Mouse (Mus musculus) E14TG2a.4 (cell line): ENCODE results near the gene Cox5a.
A peak's percentile ranks its signal among the peaks of the same experiment; 100 is the strongest.

Experiments used
- H3K27me3 ChIP-seq: 2 replicates; pipeline ENCODE4 v1.6.1; 2014; ENCODE audit warnings: low read length, control low read depth; ENCODE audit not compliant: insufficient read depth
- H3K36me3 ChIP-seq: 2 replicates; pipeline ENCODE4 v1.6.1; 2014; ENCODE audit warnings: low read length, control low read depth; ENCODE audit not compliant: insufficient read depth
- H3K4me1 ChIP-seq: replicated peaks from 2 replicates; pipeline ENCODE4 v1.6.1; 2014; ENCODE audit warnings: low read depth, low read length, control low read depth
- H3K4me3 ChIP-seq: replicated peaks from 2 replicates; pipeline ENCODE4 v1.5.1; 2014; ENCODE audit warnings: mild to moderate bottlenecking, low read length
- H3K9me3 ChIP-seq: 2 replicates; pipeline ENCODE4 v1.6.1; 2014; ENCODE audit warnings: low read length, control low read depth
- CTCF ChIP-seq: conservative IDR thresholded peaks from 2 replicates; pipeline ENCODE4 v1.5.1; 2014; ENCODE audit warnings: low read length
- NANOG ChIP-seq: IDR thresholded peaks from 2 replicates; pipeline ENCODE4 v1.6.1; 2014; ENCODE audit warnings: borderline replicate concordance, low read length, mixed read lengths
- POU5F1 ChIP-seq: IDR thresholded peaks from 2 replicates; pipeline ENCODE4 v1.6.1; 2014; ENCODE audit warnings: low read length, borderline replicate concordance

Gene Cox5a

DNA sequence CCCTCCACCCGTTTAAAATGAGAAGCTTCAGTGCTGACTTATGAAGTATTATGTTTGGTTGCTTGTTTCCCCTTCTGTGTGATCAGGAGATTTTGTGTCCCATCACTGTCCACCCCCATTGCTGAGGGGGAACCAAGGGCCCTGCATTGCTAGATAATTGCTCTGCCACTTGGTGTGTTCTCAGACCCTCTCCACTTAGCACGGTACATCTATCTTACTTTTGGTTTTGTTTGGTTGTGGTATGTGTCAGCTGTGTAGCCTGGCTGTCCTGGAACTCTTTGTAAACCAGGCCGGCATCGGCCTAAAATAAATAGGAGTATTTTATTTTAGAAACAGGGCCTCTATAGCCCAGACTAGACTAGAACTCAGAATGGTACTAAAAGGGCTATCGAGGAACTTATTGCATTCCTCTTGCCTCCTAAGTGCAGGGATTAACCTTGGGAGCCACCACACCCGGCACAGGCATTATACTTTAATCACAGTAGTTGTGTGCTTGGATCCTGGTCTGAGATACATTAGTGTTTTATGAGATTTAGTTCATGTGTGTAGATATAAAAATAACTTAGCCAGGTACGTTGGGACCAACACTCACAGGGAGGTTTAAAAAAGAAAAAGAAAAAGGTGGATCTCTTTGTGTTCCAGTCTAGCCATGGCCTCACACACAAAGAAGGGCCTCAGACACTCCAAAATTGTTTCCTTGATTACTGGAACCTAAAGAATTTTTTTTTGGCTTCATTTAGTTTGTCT is 1.2 kb downstream of the Cox5a start:
- no peaks in the 10 kb centered on the region for H3K27me3 ChIP-seq
- TF ChIP-seq NANOG (no peak), POU5F1 (no peak), CTCF (no peak)

DNA sequence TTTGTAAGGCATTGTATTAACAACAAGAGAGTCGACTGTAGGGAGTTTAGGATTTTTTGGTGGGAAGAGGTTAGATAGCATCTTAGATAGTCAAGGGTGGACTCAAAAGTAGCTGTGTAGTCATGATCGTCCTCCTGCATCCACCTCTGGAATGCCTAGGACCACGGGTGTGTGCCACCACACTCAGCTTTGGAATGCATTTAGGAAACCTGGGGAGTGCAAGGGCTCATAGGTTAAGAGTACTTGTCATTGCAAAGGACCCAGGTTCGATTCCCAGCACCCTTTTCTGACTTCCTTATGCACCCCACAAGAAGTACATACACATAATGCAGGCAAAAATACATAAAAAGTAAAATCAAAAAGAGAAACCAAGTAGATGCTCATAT is 1.8 kb downstream of the Cox5a start:
- peaks cover 46% of the 10 kb centered on the region for H3K36me3 ChIP-seq
- H3K4me3 ChIP-seq, result peak overlapping the region; percentile 98
- H3K4me1 ChIP-seq, result peaks cover 53% of the 10 kb centered on the region
- no peaks in the 10 kb centered on the region for H3K9me3 ChIP-seq
- H3K27me3 ChIP-seq, result no peaks in the 10 kb centered on the region
- no peak for TF ChIP-seq CTCF
- no peak for TF ChIP-seq NANOG
- no peak for TF ChIP-seq POU5F1

More for the DNA sequence above, 1.2 kb downstream of the Cox5a start:
- Histone ChIP-seq H3K9me3 (no peaks in the 10 kb centered on the region), H3K36me3 (peaks cover 42% of the 10 kb centered on the region), H3K4me3 (peak overlapping the region; percentile 98), H3K4me1 (peaks cover 53% of the 10 kb centered on the region)

- H3K4me3 ChIP-seq, result peak overlapping the region; percentile 98
- H3K27me3 ChIP-seq, result no peaks in the 10 kb centered on the region
- H3K36me3 ChIP-seq, result peaks cover 50% of the 10 kb centered on the region
- TF ChIP-seq NANOG (no peak), CTCF (peak; percentile 64)
- H3K4me1 ChIP-seq, result peaks cover 56% of the 10 kb centered on the region
- H3K9me3 ChIP-seq, result no peaks in the 10 kb centered on the region
Measured at GRCm38 (mm10) chr9:57523754-57524153, 2.7 kb downstream of the Cox5a start.

DNA sequence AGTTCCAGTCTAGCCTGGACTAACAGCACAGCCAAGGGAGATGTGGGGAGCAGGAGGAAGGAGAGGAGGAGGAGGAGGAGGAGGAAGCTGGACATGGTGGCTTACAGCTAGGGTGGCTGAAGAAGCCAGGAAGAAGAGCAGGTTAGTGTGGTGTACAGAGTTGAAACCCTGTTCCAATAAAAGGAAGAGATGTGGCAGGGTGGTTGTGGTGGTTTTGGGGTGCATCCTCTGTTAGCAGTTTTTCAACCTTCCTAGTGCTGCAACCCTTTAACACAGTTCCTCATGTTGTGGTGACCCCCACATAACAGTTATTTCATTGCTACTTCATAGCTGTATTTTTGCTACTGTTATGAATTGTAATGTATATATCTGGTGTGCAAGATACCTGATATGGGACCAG is 3.4 kb downstream of the Cox5a start:
- Histone ChIP-seq H3K4me1 (peaks cover 56% of the 10 kb centered on the region), H3K9me3 (no peaks in the 10 kb centered on the region)

DNA sequence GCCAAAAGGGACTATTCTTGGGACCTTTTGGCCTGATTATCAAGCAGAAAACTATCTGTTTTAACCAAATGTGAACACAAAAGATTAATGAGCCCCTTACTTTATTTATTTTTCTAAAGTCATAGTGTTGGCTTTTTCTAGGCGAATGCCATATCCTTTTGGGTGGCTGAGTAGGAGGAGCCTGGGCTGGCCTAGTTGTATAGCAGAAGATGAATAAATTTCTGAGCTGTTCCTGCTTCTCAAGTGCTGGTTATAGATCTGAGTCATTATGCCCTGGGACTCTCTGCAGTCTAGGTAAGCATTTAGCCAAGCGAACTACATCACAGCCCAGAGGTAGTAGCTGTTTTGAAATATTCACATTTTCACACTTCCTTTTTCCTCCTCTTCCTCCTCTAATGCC is 4.4 kb downstream of the Cox5a start:
- Histone ChIP-seq H3K4me3 (no peak overlapping the region), H3K9me3 (no peaks in the 10 kb centered on the region), H3K4me1 (peaks cover 56% of the 10 kb centered on the region), H3K27me3 (no peaks in the 10 kb centered on the region), H3K36me3 (peaks cover 67% of the 10 kb centered on the region)
- no peak for TF ChIP-seq POU5F1
- TF ChIP-seq NANOG, result no peak
- no peak for TF ChIP-seq CTCF

More for the DNA sequence above, 3.4 kb downstream of the Cox5a start:
- Histone ChIP-seq H3K27me3 (no peaks in the 10 kb centered on the region), H3K4me3 (peak overlapping the region; percentile 41; the same call in 1 of the 2 replicates), H3K36me3 (peaks cover 57% of the 10 kb centered on the region)
- TF ChIP-seq CTCF (no peak), POU5F1 (no peak), NANOG (no peak)

DNA sequence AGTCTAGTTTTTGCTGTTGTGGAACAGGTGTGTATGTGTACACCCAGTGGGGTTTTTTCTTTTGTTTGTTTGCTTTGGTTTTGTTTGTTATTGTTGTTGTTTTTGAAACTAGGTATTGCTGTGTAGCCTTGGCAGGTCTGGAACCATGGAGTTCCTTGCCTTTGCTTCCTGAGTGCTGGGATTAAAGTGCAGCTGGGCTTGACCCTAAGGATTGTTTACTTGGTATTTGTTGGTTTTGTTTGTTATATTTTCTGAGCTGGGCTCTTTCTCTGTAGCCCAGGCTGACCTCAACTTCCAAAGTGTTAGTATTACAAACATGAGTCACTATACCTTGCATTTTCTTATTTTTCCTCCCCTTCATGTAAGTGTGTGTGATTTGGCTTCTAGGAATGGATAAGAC is 5.4 kb downstream of the Cox5a start:
- peaks cover 57% of the 10 kb centered on the region for H3K4me1 ChIP-seq
- no peaks in the 10 kb centered on the region for H3K9me3 ChIP-seq
- TF ChIP-seq NANOG (no peak), CTCF (no peak), POU5F1 (no peak)
- H3K36me3 ChIP-seq, result peaks cover 75% of the 10 kb centered on the region
- no peaks in the 10 kb centered on the region for H3K27me3 ChIP-seq
- H3K4me3 ChIP-seq, result no peak overlapping the region

DNA sequence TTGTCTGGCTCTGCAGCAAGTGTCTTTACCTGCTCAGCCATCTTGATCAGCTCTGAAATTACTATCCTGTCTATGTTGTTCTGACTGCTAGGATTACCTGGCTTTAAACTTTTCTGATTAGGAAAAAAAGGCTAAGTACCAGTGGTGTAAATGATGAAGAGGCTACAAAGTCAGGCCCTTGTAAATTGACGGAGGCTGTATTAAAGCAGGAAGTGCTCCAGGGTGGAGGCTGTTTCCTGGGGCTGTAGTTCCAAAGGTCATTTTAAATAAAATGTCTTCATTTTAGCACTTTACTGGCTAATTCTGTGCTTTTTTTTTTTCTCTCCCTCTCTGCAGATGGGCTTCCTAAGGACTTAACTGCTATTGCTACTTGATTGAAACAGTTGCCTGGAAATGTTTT is 10.9 kb downstream of the Cox5a start:
- peaks cover 90% of the 10 kb centered on the region for H3K36me3 ChIP-seq
- no peak for TF ChIP-seq POU5F1
- TF ChIP-seq NANOG, result no peak
- no peak for TF ChIP-seq CTCF
- H3K27me3 ChIP-seq, result no peaks in the 10 kb centered on the region
- no peaks in the 10 kb centered on the region for H3K9me3 ChIP-seq
- peaks cover 28% of the 10 kb centered on the region for H3K4me1 ChIP-seq
- H3K4me3 ChIP-seq, result no peak overlapping the region

- H3K9me3 ChIP-seq, result no peaks in the 10 kb centered on the region
- H3K27me3 ChIP-seq, result no peaks in the 10 kb centered on the region
- TF ChIP-seq POU5F1 (no peak), CTCF (no peak), NANOG (no peak)
- peaks cover 55% of the 10 kb centered on the region for H3K4me1 ChIP-seq
- 0 out of 2 replicates have a peak overlapping the region, but pooled peaks have one; percentile 98 for H3K4me3 ChIP-seq
- H3K36me3 ChIP-seq, result peaks cover 76% of the 10 kb centered on the region
Measured at GRCm38 (mm10) chr9:57536362-57536761, 15.3 kb downstream of the Cox5a start.
